Mouse (Mus musculus) intestine, postnatal 0 days (tissue): Measurements from ENCODE around the gene Chn2. TPM values are rescaled to one million over a fixed set of nuclear protein-coding genes. Genes with fewer than 3 reads are reported as not detected.

Experiments used
- ATAC-seq: fragments of 200-750 bp; cut with Nextera tagmentation; 2 replicates; pipeline ENCODE4 v1.8.0; 2017; ENCODE audit warnings: mild to moderate bottlenecking, moderate TSS enrichment, moderate library complexity
- H3K27ac ChIP-seq: fragments of 300-500 bp; sonication (generic); 2 replicates; pipeline ENCODE4 v1.5.1; 2014; ENCODE audit warnings: mild to moderate bottlenecking, low read depth, low read length, moderate library complexity
- H3K27me3 ChIP-seq: fragments of 300-500 bp; sonication (generic); replicated peaks from 2 replicates; pipeline ENCODE4 v1.6.1; 2014; ENCODE audit warnings: low read length, mixed read lengths; ENCODE audit not compliant: control insufficient read depth, insufficient read depth
- H3K36me3 ChIP-seq: fragments of 300-500 bp; sonication (generic); 2 replicates; pipeline ENCODE4 v1.6.1; 2014; ENCODE audit warnings: mild to moderate bottlenecking, moderate library complexity; ENCODE audit not compliant: control insufficient read depth, insufficient read depth
- H3K4me1 ChIP-seq: fragments of 300-500 bp; sonication (generic); replicated peaks from 2 replicates; pipeline ENCODE4 v1.6.1; 2014; ENCODE audit warnings: antibody characterized with exemption, low read length, mixed read lengths; ENCODE audit not compliant: control insufficient read depth, insufficient read depth
- H3K4me2 ChIP-seq: fragments of 300-500 bp; sonication (generic); replicated peaks from 2 replicates; pipeline ENCODE4 v1.6.1; 2014; ENCODE audit warnings: low read depth, mild to moderate bottlenecking, moderate library complexity
- H3K4me3 ChIP-seq: fragments of 300-500 bp; sonication (generic); 2 replicates; pipeline ENCODE4 v1.5.1; 2014; ENCODE audit warnings: low read depth, low read length
- H3K9ac ChIP-seq: fragments of 300-500 bp; sonication (generic); 2 replicates; pipeline ENCODE4 v1.6.1; 2014; ENCODE audit warnings: mild to moderate bottlenecking, low read depth, low read length
- H3K9me3 ChIP-seq: fragments of 300-500 bp; sonication (generic); 2 replicates; pipeline ENCODE4 v1.6.1; 2016; ENCODE audit warnings: mixed run types; ENCODE audit not compliant: control insufficient read depth
- CTCF ChIP-seq: sonication (generic); IDR thresholded peaks from 2 replicates; pipeline ENCODE4 v1.5.1; 2016; ENCODE audit warnings: low read depth, mild to moderate bottlenecking, control low read depth, antibody characterized with exemption, moderate library complexity
- WGBS: fragments of 180-500 bp; shearing (Covaris S2); extraction: QIAGEN DNeasy Blood & Tissue Kit; methylation state at CpG from one replicate; pipeline ENCODE4 v1.1.7; 2014; 5-methylcytosine and 5-hydroxymethylcytosine counted together
- polyA plus RNA-seq: library from polyadenylated mRNA; unstranded; fragments of >200 nt; fragmentation: Nextera tagmentation; extraction: Ambion mirVana; gene quantifications from 2 replicates; pipeline ENCODE4 v1.2.1, GENCODE M21; 2015

Chn2 gene
- polyA plus RNA-seq, 1 experiment from 2014 or later = 19.6 TPM

GRCm38 (mm10) chr6:54076625-54077024, 37.3 kb downstream of the Chn2 start:
- Histone ChIP-seq H3K9ac (no peak overlapping the region), H3K36me3 (no peaks in the 10 kb centered on the region), H3K27ac (no peak overlapping the region), H3K27me3 (no peaks in the 10 kb centered on the region), H3K4me2 (no peak overlapping the region), H3K9me3 (no peaks in the 10 kb centered on the region), H3K4me3 (no peak overlapping the region), H3K4me1 (no peaks in the 10 kb centered on the region)
- no peak for ATAC-seq
- no peak for TF ChIP-seq CTCF
- WGBS = 91% methylated on average over 5 of the region's 5 CpGs

- Histone ChIP-seq H3K4me3 (no peak overlapping the region), H3K9me3 (no peaks in the 10 kb centered on the region), H3K27ac (no peak overlapping the region), H3K36me3 (no peaks in the 10 kb centered on the region), H3K27me3 (no peaks in the 10 kb centered on the region), H3K4me1 (no peaks in the 10 kb centered on the region), H3K9ac (no peak overlapping the region), H3K4me2 (no peak overlapping the region)
- TF ChIP-seq CTCF = no peak
- no peak for ATAC-seq
- 46% methylated on average over 2 of the region's 2 CpGs for WGBS
Observed at GRCm38 (mm10) chr6:54078269-54078668, 38.9 kb downstream of the Chn2 start.

DNA sequence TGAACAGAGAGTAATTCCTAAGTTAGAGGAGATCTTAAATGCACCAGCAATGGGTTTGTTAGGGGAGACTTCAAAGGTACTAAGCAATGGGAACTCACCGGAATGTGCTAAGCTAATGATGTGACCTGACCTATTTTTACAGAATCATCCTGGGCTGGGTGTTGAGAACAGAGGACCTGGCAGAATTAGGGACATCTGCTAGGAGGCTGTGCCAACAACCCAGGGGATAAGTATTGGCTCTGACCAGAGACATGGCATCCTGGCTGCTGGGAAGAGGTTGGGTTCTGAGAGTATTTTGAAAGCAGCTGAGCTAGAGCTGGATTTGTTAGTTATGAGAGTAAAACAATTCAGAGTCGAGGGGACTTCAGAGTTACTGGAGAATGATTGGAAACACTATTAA, 40.5 kb downstream of the Chn2 start:
- H3K9me3 ChIP-seq = no peaks in the 10 kb centered on the region
- ATAC-seq = no peak
- H3K4me3 ChIP-seq = no peak overlapping the region
- no peak overlapping the region for H3K27ac ChIP-seq
- H3K9ac ChIP-seq = no peak overlapping the region
- no peak overlapping the region for H3K4me2 ChIP-seq
- TF ChIP-seq CTCF = no peak
- no peaks in the 10 kb centered on the region for H3K27me3 ChIP-seq
- 90% methylated on average over 2 of the region's 2 CpGs for WGBS
- H3K36me3 ChIP-seq = no peaks in the 10 kb centered on the region
- H3K4me1 ChIP-seq = no peaks in the 10 kb centered on the region

DNA sequence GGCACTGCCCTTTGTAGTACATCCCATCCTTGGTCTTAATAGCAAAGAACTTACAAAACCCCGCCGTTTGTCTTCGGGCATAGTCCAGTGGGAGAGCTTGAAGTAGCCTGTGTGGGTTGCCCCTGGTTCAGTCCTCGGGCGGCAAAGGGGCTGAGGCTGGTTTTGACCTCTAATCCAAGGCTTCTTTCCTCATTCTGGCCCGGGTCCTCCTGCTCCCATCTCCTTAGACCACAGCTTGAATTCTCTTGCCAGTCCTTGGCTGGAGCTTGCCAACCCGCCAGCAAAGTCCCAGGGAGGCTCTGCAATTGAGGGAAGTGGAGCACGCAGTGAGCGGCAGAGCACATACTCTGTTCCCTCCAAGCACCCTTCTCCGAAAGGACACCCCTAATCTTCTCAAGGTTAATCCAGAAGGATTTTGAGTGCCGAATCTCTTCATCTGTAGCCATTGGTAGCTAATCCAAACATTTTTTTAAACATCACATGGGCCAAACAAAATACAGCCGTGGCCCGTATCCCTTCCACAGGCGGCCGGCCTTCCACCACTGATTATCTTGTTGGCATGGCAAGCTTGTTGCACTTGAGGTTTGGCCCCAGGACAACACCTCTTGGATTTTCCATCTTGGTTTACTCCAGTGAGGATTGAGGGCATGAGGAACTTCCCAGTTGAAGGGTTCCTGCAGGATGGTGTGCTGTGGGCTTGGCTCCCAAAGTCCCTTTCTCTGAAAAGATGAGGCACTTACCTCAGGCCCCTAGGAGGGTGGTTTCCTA, 41.3 kb downstream of the Chn2 start:
- H3K36me3 ChIP-seq = no peaks in the 10 kb centered on the region
- H3K27ac ChIP-seq = no peak overlapping the region
- no peaks in the 10 kb centered on the region for H3K27me3 ChIP-seq
- H3K4me1 ChIP-seq = no peaks in the 10 kb centered on the region
- 93% methylated on average over 15 of the region's 15 CpGs for WGBS
- no peak overlapping the region for H3K9ac ChIP-seq
- H3K4me2 ChIP-seq = no peak overlapping the region
- TF ChIP-seq CTCF = no peak
- ATAC-seq = no peak
- no peaks in the 10 kb centered on the region for H3K9me3 ChIP-seq
- no peak overlapping the region for H3K4me3 ChIP-seq

DNA sequence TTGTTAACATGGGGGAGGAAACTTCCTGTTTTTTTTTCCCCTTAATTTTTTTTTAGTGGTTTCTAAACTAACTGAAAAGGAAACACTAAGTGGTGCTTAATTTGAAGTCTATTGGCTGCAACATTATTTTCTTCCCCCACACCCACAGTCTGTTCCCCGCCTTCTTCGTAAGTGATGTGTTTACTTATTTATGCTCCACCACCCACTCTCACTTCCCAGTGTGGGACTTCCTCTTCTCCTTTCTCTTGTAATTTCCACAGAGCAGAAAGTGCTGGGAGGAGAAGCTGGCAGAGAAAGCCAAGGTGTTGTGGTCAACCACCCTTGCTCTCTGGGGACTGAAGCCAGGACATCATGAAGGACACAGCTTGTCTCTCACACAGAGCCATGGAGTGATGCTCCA, 43.2 kb downstream of the Chn2 start:
- Histone ChIP-seq H3K4me2 (no peak overlapping the region), H3K9me3 (no peaks in the 10 kb centered on the region), H3K4me3 (no peak overlapping the region), H3K36me3 (no peaks in the 10 kb centered on the region), H3K9ac (no peak overlapping the region), H3K4me1 (no peaks in the 10 kb centered on the region), H3K27me3 (no peaks in the 10 kb centered on the region), H3K27ac (no peak overlapping the region)
- TF ChIP-seq CTCF = no peak
- WGBS = 83% methylated on average over 2 of the region's 2 CpGs
- no peak for ATAC-seq

GRCm38 (mm10) chr6:54084046-54084445, 44.7 kb downstream of the Chn2 start:
- no peaks in the 10 kb centered on the region for H3K4me1 ChIP-seq
- WGBS = 89% methylated on average over 6 of the region's 6 CpGs
- H3K36me3 ChIP-seq = no peaks in the 10 kb centered on the region
- no peak overlapping the region for H3K4me3 ChIP-seq
- no peak for ATAC-seq
- H3K9me3 ChIP-seq = no peaks in the 10 kb centered on the region
- no peak overlapping the region for H3K27ac ChIP-seq
- no peak overlapping the region for H3K4me2 ChIP-seq
- TF ChIP-seq CTCF = no peak
- no peak overlapping the region for H3K9ac ChIP-seq
- H3K27me3 ChIP-seq = no peaks in the 10 kb centered on the region
